Mouse (Mus musculus) CH12.LX (cell line): ENCODE results near the gene Glt1d1. TPM values are rescaled to one million over a fixed set of nuclear protein-coding genes. Genes with fewer than 3 reads are reported as not detected.

Source experiments
- DNase-seq: peaks from one replicate; pipeline ENCODE4 v3.0.0-alpha.2; 2013; ENCODE audit errors: extremely low read depth
- H3K27ac ChIP-seq: 2 replicates; pipeline ENCODE4 v1.5.1; 2012; ENCODE audit warnings: low read depth, mild to moderate bottlenecking, control low read depth, moderate library complexity; ENCODE audit not compliant: insufficient read depth
- H3K27me3 ChIP-seq: replicated peaks from 2 replicates; pipeline ENCODE3; 2012; ENCODE audit warnings: inconsistent platforms
- H3K36me3 ChIP-seq, 2 experiments: replicated peaks in 1 of 2; 2 replicates each; pipeline versions ENCODE3 to v1.6.1; 2012; ENCODE audit warnings: inconsistent platforms in 1 of 2, low read length in 1 of 2, mild to moderate bottlenecking in 1 of 2, mixed read lengths in 1 of 2, moderate library complexity in 1 of 2; ENCODE audit not compliant: control insufficient read depth in 1 of 2, insufficient read depth in 1 of 2
- H3K4me1 ChIP-seq, 2 experiments: 2 replicates each; pipeline ENCODE4 v1.6.1; 2012; ENCODE audit warnings: inconsistent platforms in 1 of 2, moderate library complexity in 1 of 2; ENCODE audit not compliant: insufficient read depth in 2 of 2, control insufficient read depth in 1 of 2
- H3K4me2 ChIP-seq: 2 replicates; pipeline ENCODE4 v1.6.1; 2012; ENCODE audit warnings: low read depth, mild to moderate bottlenecking, control low read depth; ENCODE audit not compliant: poor library complexity, insufficient read depth, severe bottlenecking
- H3K4me3 ChIP-seq, 3 experiments: fragments of 150-350 bp in 1 of 3; sonication (generic) in 1 of 3; replicated peaks in 1 of 3; 2 replicates each; pipeline versions ENCODE3 to v1.5.1; 2011 to 2012; ENCODE audit warnings: low read depth in 2 of 3, low read length in 2 of 3, mild to moderate bottlenecking in 2 of 3, moderate library complexity in 2 of 3, control low read depth in 1 of 3, improper control_type of control experiment in 1 of 3, inconsistent platforms in 1 of 3, mixed read lengths in 1 of 3; ENCODE audit not compliant: poor library complexity in 1 of 3
- H3K79me2 ChIP-seq: replicated peaks from 2 replicates; pipeline ENCODE4 v1.6.1; 2012; ENCODE audit warnings: mild to moderate bottlenecking, moderate library complexity; ENCODE audit not compliant: control insufficient read depth, poor library complexity, insufficient read depth, severe bottlenecking; ENCODE audit errors: extremely low read depth
- H3K9ac ChIP-seq: 2 replicates; pipeline ENCODE4 v1.6.1; 2012; ENCODE audit warnings: low read depth, mild to moderate bottlenecking, control low read depth, moderate library complexity; ENCODE audit not compliant: insufficient read depth
- H3K9me3 ChIP-seq: replicated peaks from 2 replicates; pipeline ENCODE3; 2012; ENCODE audit warnings: low read length, inconsistent platforms, mixed read lengths
- BHLHE40 ChIP-seq: IDR thresholded peaks from 2 replicates; pipeline ENCODE4 v1.6.1; 2011; ENCODE audit warnings: mild to moderate bottlenecking, low read depth, low read length, improper control_type of control experiment
- CHD2 ChIP-seq: IDR thresholded peaks from 2 replicates; pipeline ENCODE4 v1.6.1; 2011; ENCODE audit warnings: low read length, improper control_type of control experiment
- CTCF ChIP-seq, 2 experiments: IDR thresholded peaks in 1 of 2; conservative IDR thresholded peaks in 1 of 2; 2 replicates each; pipeline ENCODE4 v1.5.1; 2011 to 2012; ENCODE audit warnings: low read depth in 2 of 2, low read length in 2 of 2, improper control_type of control experiment in 1 of 2, inconsistent platforms in 1 of 2, mild to moderate bottlenecking in 1 of 2, moderate library complexity in 1 of 2
- ELF1 ChIP-seq: IDR thresholded peaks from 2 replicates; pipeline ENCODE4 v1.6.1; 2014; ENCODE audit warnings: low read depth, mild to moderate bottlenecking, inconsistent platforms, low read length, improper control_type of control experiment
- EP300 ChIP-seq: IDR thresholded peaks from 2 replicates; pipeline ENCODE4 v1.6.1; 2011; ENCODE audit warnings: low read length, improper control_type of control experiment
- ETS1 ChIP-seq: conservative IDR thresholded peaks from 2 replicates; pipeline ENCODE4 v1.6.1; 2012; ENCODE audit warnings: low read depth, mild to moderate bottlenecking, inconsistent platforms, low read length, improper control_type of control experiment, moderate library complexity
- GABPA ChIP-seq: IDR thresholded peaks from 2 replicates; pipeline ENCODE4 v1.6.1; 2012; ENCODE audit warnings: low read depth, low read length, improper control_type of control experiment, inconsistent platforms; ENCODE audit not compliant: insufficient replicate concordance
- JUN ChIP-seq: IDR thresholded peaks from 2 replicates; pipeline ENCODE4 v1.6.1; 2011; ENCODE audit warnings: low read depth, mild to moderate bottlenecking, low read length, improper control_type of control experiment, moderate library complexity; ENCODE audit not compliant: insufficient read depth
- KAT2A ChIP-seq: IDR thresholded peaks from 2 replicates; pipeline ENCODE4 v1.6.1; 2012; ENCODE audit warnings: low read length, improper control_type of control experiment, inconsistent platforms; ENCODE audit not compliant: insufficient replicate concordance
- MAFK ChIP-seq: IDR thresholded peaks from 2 replicates; pipeline ENCODE4 v1.6.1; 2011; ENCODE audit warnings: low read length, improper control_type of control experiment; ENCODE audit not compliant: insufficient replicate concordance
- MEF2A ChIP-seq: IDR thresholded peaks from 2 replicates; pipeline ENCODE4 v1.6.1; 2014; ENCODE audit warnings: low read depth, mild to moderate bottlenecking, inconsistent platforms, low read length, improper control_type of control experiment, borderline replicate concordance
- MYC ChIP-seq: IDR thresholded peaks from 2 replicates; pipeline ENCODE4 v1.6.1; 2011; ENCODE audit warnings: low read depth, mild to moderate bottlenecking, improper control_type of control experiment, low read length
- NELFE ChIP-seq: IDR thresholded peaks from 2 replicates; pipeline ENCODE4 v1.6.1; 2011; ENCODE audit warnings: low read depth, low read length, improper control_type of control experiment
- NRF1 ChIP-seq: IDR thresholded peaks from 2 replicates; pipeline ENCODE4 v1.6.1; 2014; ENCODE audit warnings: low read depth, mild to moderate bottlenecking, inconsistent platforms, low read length, improper control_type of control experiment, moderate library complexity
- POLR2A ChIP-seq: IDR thresholded peaks from 2 replicates; pipeline ENCODE4 v1.6.1; 2011; ENCODE audit warnings: low read depth, mild to moderate bottlenecking, improper control_type of control experiment, low read length
- RAD21 ChIP-seq: IDR thresholded peaks from 2 replicates; pipeline ENCODE4 v1.6.1; 2011; ENCODE audit warnings: low read depth, mild to moderate bottlenecking, low read length, improper control_type of control experiment, moderate library complexity
- SMC3 ChIP-seq: IDR thresholded peaks from 2 replicates; pipeline ENCODE4 v1.6.1; 2011; ENCODE audit warnings: low read depth, low read length, improper control_type of control experiment
- TBP ChIP-seq: conservative IDR thresholded peaks from 2 replicates; pipeline ENCODE4 v1.6.1; 2011; ENCODE audit warnings: low read depth, low read length, improper control_type of control experiment
- TCF12 ChIP-seq: IDR thresholded peaks from 2 replicates; pipeline ENCODE4 v1.6.1; 2014; ENCODE audit warnings: low read depth, mild to moderate bottlenecking, inconsistent platforms, low read length, improper control_type of control experiment
- UBTF ChIP-seq: IDR thresholded peaks from 2 replicates; pipeline ENCODE4 v1.6.1; 2012; ENCODE audit warnings: low read depth, mild to moderate bottlenecking, inconsistent platforms, low read length, improper control_type of control experiment, moderate library complexity
- ZC3H11A ChIP-seq: IDR thresholded peaks from 2 replicates; pipeline ENCODE4 v1.6.1; 2012; ENCODE audit warnings: low read depth, mild to moderate bottlenecking, inconsistent platforms, low read length, improper control_type of control experiment
- ZMIZ1 ChIP-seq: IDR thresholded peaks from 2 replicates; pipeline ENCODE4 v1.6.1; 2012; ENCODE audit warnings: low read depth, mild to moderate bottlenecking, inconsistent platforms, low read length, improper control_type of control experiment
- dilution Hi-C: fragments of 300-500 bp; cut with MboI; formaldehyde crosslinking; loops from 2 replicates; pipeline ENCODE4 v1.14.3; 2020; ENCODE audit warnings: low sequenced_read_pairs; ENCODE audit not compliant: extremely low pct_unique_long_range_greater_than_20kb, extremely low pct_ligation_motif_present
- in situ Hi-C: fragments of 300-500 bp; cut with MboI; formaldehyde crosslinking; loops from 3 replicates; pipeline ENCODE4 v1.14.3; 2019; ENCODE audit warnings: low sequenced_read_pairs, low pct_ligation_motif_present, low pct_unique_long_range_greater_than_20kb, mixed read lengths
- polyA plus RNA-seq: library from polyadenylated mRNA; unstranded; fragments of >175 nt; gene quantifications from 2 replicates; pipeline ENCODE4 v1.2.1, GENCODE M21; 2012; ENCODE audit warnings: low read depth; ENCODE audit not compliant: insufficient read length
- total RNA-seq, 2 experiments: library from RNA; depleted of rRNA; stranded (reverse); fragments of 300-350 nt in 1 of 2; fragments of >200 nt in 1 of 2; gene quantifications; 2 replicates each; pipeline ENCODE4 v1.2.3; 2012 to 2014

The Glt1d1 gene
- 0.25 and 0.29 TPM in 2 replicates for total RNA-seq (2012; rRNA removed)
- 0.11 TPM in 1 of 2 replicates, not detected in the other for total RNA-seq (2014; rRNA removed)
- 0.15 and 0.21 TPM in 2 replicates for polyA plus RNA-seq

- Histone ChIP-seq H3K4me1 (no peaks in the 10 kb centered on the region), H3K4me2 (no peak within 1 kb of the TSS), H3K79me2 (no peaks in the 10 kb centered on the region), H3K27ac (no peak within 1 kb of the TSS), H3K9ac (no peak within 1 kb of the TSS), H3K4me3 (peak within 1 kb of the TSS in 1 of 3 experiments; percentile 16), H3K27me3 (no peaks in the 10 kb centered on the region), H3K9me3 (peaks cover 5% of the 10 kb centered on the region), H3K36me3 (no peaks in the 10 kb centered on the region)
- dilution Hi-C loops: no loop called here
- in situ Hi-C loops: no loop called here
- no peak for TF ChIP-seq NELFE
- no peak for TF ChIP-seq ZC3H11A
- TF ChIP-seq CHD2: no peak
- no peak for TF ChIP-seq BHLHE40
- TF ChIP-seq ELF1: no peak
- no peak for TF ChIP-seq MYC
- TF ChIP-seq EP300: no peak
- TF ChIP-seq MAFK: no peak
- no peak for TF ChIP-seq MEF2A
- TF ChIP-seq GABPA: no peak
- TF ChIP-seq JUN: no peak
- TF ChIP-seq KAT2A: no peak
- no peak for DNase-seq
Observed at GRCm38 (mm10) chr5:127632167-127633145, at the start of gene Glt1d1, which contains the start of gene Slc15a4. Gene Glt1d1 (plus strand): TSS chr5:127632262. Gene Slc15a4 (minus strand): TSS chr5:127632897.

DNA sequence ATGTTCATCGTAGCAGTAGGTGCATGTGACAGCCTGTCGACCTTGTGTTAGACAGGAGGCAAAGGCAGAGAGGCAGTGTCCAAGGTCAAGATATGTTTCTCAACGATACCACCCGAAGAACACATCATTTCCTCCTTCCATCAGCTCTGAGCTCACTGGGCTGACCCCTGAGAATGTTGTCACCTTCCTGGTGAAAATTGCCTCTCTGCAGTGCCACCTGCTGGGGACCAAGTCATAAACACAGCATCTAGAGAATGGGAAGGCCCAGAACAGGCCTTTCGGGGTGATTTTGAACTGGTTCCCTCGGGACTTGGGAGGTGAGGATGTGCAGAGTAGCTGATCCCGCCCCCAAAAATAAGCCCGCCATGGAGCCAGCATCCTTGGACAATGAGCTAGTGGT is 48.4 kb upstream of the Glt1d1 start:
- no peak overlapping the region for H3K27ac ChIP-seq
- no peak overlapping the region for H3K4me2 ChIP-seq
- H3K4me3 ChIP-seq: no peak overlapping the region
- no peaks in the 10 kb centered on the region for H3K79me2 ChIP-seq
- H3K27me3 ChIP-seq: no peaks in the 10 kb centered on the region
- peaks cover 6% of the 10 kb centered on the region for H3K9me3 ChIP-seq
- no peak for DNase-seq
- in situ Hi-C loops: no loop called here
- dilution Hi-C loops: no loop called here
- H3K4me1 ChIP-seq: 0 out of 4 replicates have a peak, but pooled peaks cover 0 to 4% of the 10 kb centered on the region in 2 experiments
- no peak overlapping the region for H3K9ac ChIP-seq
- no peaks in the 10 kb centered on the region for H3K36me3 ChIP-seq
- TF ChIP-seq ZMIZ1: no peak
- no peak for TF ChIP-seq POLR2A
- peak in 1 of 2 experiments; percentile 37; a peak in 2 of 4 replicates for TF ChIP-seq CTCF (conservative IDR thresholded peaks at IDR 0.05 in 1 of 2, IDR thresholded peaks at IDR 0.05 in 1 of 2; ENCODE audit: low read depth in 2 of 2, low read length in 2 of 2)
- TF ChIP-seq ELF1: no peak
- peak; percentile 25 for TF ChIP-seq SMC3
- TF ChIP-seq TBP: no peak
- TF ChIP-seq RAD21: peak; percentile 4
- TF ChIP-seq UBTF: no peak
- TF ChIP-seq ETS1: no peak
- no peak for TF ChIP-seq BHLHE40
- TF ChIP-seq MYC: no peak
- TF ChIP-seq CHD2: no peak
- no peak for TF ChIP-seq NRF1
- no peak for TF ChIP-seq TCF12
